Mouse (Mus musculus): ENCODE measurements around the gene Aldh16a1. TPM values are rescaled to one million over a fixed set of nuclear protein-coding genes. Genes with fewer than 3 reads are reported as not detected.

The Aldh16a1 gene
- 25.4 TPM for polyA plus RNA-seq (2015; fragmentation: Illumina TruSeq; extraction: RNeasy Lipid Tissue Mini Kit (QIAGEN cat#74804); ENCODE audit: insufficient read depth, low replicate concordance)

GRCm38 (mm10) chr7:45154096-45154992 is at the start of gene Aldh16a1, which contains the start of gene Pih1d1:
Aldh16a1 (minus strand) TSS chr7:45154584.
Pih1d1 (plus strand) TSS chr7:45154303.

GRCm38 (mm10) chr7:45180896-45181477 is 26.6 kb upstream of the Aldh16a1 start, which contains the start of gene Pth2:
Pth2 (plus strand) TSS chr7:45180995.

GRCm38 (mm10) chr7:45179469-45179868 is 25.1 kb upstream of the Aldh16a1 start, which contains the start of gene Gfy:
Gfy (minus strand) TSS chr7:45179569.

GRCm38 (mm10) chr7:45163735-45164490 is 9.5 kb upstream of the Aldh16a1 start, which contains the start of gene Slc17a7:
Slc17a7 (plus strand) TSS chr7:45163949.

GRCm38 (mm10) chr7:45135993-45136567 is 18.3 kb downstream of the Aldh16a1 start, which contains the start of the genes Gm45713 and Flt3l:
Gm45713 (minus strand) TSS chr7:45136231.
Flt3l (minus strand) TSS chr7:45136432.

GRCm38 (mm10) chr7:45128624-45129246 is 25.6 kb downstream of the Aldh16a1 start, which contains the start of gene Rpl13a:
Rpl13a (minus strand) TSS chr7:45128761.

GRCm38 (mm10) chr7:45124224-45125143 is 29.9 kb downstream of the Aldh16a1 start, which contains the start of gene Rps11:
Rps11 (minus strand) TSS chr7:45124439.

GRCm38 (mm10) chr7:45103652-45104180 is 50.7 kb downstream of the Aldh16a1 start, which contains the start of gene Fcgrt:
Fcgrt (minus strand) TSS chr7:45103851.

GRCm38 (mm10) chr7:45092048-45092447 is 62.3 kb downstream of the Aldh16a1 start, which contains the start of gene Rcn3:
Rcn3 (minus strand) TSS chr7:45092221.

Other genes starting within 250 kb of the Aldh16a1 start
- gene Ap2a1, start 225.1 kb downstream of the Aldh16a1 start, polyA plus RNA-seq (2015; fragmentation: Illumina TruSeq; extraction: RNeasy Lipid Tissue Mini Kit (QIAGEN cat#74804); ENCODE audit: insufficient read depth, low replicate concordance), result 41.2 TPM
- not detected for gene Tsks, start 211.4 kb downstream of the Aldh16a1 start, polyA plus RNA-seq (2015; fragmentation: Illumina TruSeq; extraction: RNeasy Lipid Tissue Mini Kit (QIAGEN cat#74804); ENCODE audit: insufficient read depth, low replicate concordance)
- 1.5 TPM for gene Cpt1c, start 179.7 kb downstream of the Aldh16a1 start, polyA plus RNA-seq (2015; fragmentation: Illumina TruSeq; extraction: RNeasy Lipid Tissue Mini Kit (QIAGEN cat#74804); ENCODE audit: insufficient read depth, low replicate concordance)
- 116 TPM for gene Prmt1, start 168.0 kb downstream of the Aldh16a1 start, polyA plus RNA-seq (2015; fragmentation: Illumina TruSeq; extraction: RNeasy Lipid Tissue Mini Kit (QIAGEN cat#74804); ENCODE audit: insufficient read depth, low replicate concordance)
- gene Irf3, start 156.9 kb downstream of the Aldh16a1 start, polyA plus RNA-seq (2015; fragmentation: Illumina TruSeq; extraction: RNeasy Lipid Tissue Mini Kit (QIAGEN cat#74804); ENCODE audit: insufficient read depth, low replicate concordance), result 140 TPM
- gene Bcl2l12, start 155.9 kb downstream of the Aldh16a1 start, polyA plus RNA-seq (2015; fragmentation: Illumina TruSeq; extraction: RNeasy Lipid Tissue Mini Kit (QIAGEN cat#74804); ENCODE audit: insufficient read depth, low replicate concordance), result 6.8 TPM
- 22.6 TPM for gene Scaf1, start 138.2 kb downstream of the Aldh16a1 start, polyA plus RNA-seq (2015; fragmentation: Illumina TruSeq; extraction: RNeasy Lipid Tissue Mini Kit (QIAGEN cat#74804); ENCODE audit: insufficient read depth, low replicate concordance)
- 30.0 TPM for gene Rras, start 136.6 kb downstream of the Aldh16a1 start, polyA plus RNA-seq (2015; fragmentation: Illumina TruSeq; extraction: RNeasy Lipid Tissue Mini Kit (QIAGEN cat#74804); ENCODE audit: insufficient read depth, low replicate concordance)
- gene Prr12, start 101.7 kb downstream of the Aldh16a1 start, polyA plus RNA-seq (2015; fragmentation: Illumina TruSeq; extraction: RNeasy Lipid Tissue Mini Kit (QIAGEN cat#74804); ENCODE audit: insufficient read depth, low replicate concordance), result 4.3 TPM
- 21.1 TPM for gene Nosip, start 92.2 kb downstream of the Aldh16a1 start, polyA plus RNA-seq (2015; fragmentation: Illumina TruSeq; extraction: RNeasy Lipid Tissue Mini Kit (QIAGEN cat#74804); ENCODE audit: insufficient read depth, low replicate concordance)
- 3.5 TPM for gene Prrg2, start 91.9 kb downstream of the Aldh16a1 start, polyA plus RNA-seq (2015; fragmentation: Illumina TruSeq; extraction: RNeasy Lipid Tissue Mini Kit (QIAGEN cat#74804); ENCODE audit: insufficient read depth, low replicate concordance)
- gene Rcn3, start 62.4 kb downstream of the Aldh16a1 start, polyA plus RNA-seq (2015; fragmentation: Illumina TruSeq; extraction: RNeasy Lipid Tissue Mini Kit (QIAGEN cat#74804); ENCODE audit: insufficient read depth, low replicate concordance), result 9.4 TPM
- gene Fcgrt, start 50.7 kb downstream of the Aldh16a1 start, polyA plus RNA-seq (2015; fragmentation: Illumina TruSeq; extraction: RNeasy Lipid Tissue Mini Kit (QIAGEN cat#74804); ENCODE audit: insufficient read depth, low replicate concordance), result 45.8 TPM
- gene Rps11, start 30.1 kb downstream of the Aldh16a1 start, polyA plus RNA-seq (2015; fragmentation: Illumina TruSeq; extraction: RNeasy Lipid Tissue Mini Kit (QIAGEN cat#74804); ENCODE audit: insufficient read depth, low replicate concordance), result 3,350 TPM
- gene Rpl13a, start 25.8 kb downstream of the Aldh16a1 start, polyA plus RNA-seq (2015; fragmentation: Illumina TruSeq; extraction: RNeasy Lipid Tissue Mini Kit (QIAGEN cat#74804); ENCODE audit: insufficient read depth, low replicate concordance), result 4,521 TPM
- not detected for gene Gm45713, start 18.4 kb downstream of the Aldh16a1 start, polyA plus RNA-seq (2015; fragmentation: Illumina TruSeq; extraction: RNeasy Lipid Tissue Mini Kit (QIAGEN cat#74804); ENCODE audit: insufficient read depth, low replicate concordance)
- gene Flt3l, start 18.2 kb downstream of the Aldh16a1 start, polyA plus RNA-seq (2015; fragmentation: Illumina TruSeq; extraction: RNeasy Lipid Tissue Mini Kit (QIAGEN cat#74804); ENCODE audit: insufficient read depth, low replicate concordance), result 119 TPM
- 19.7 TPM for gene Pih1d1, start 281 bp downstream of the Aldh16a1 start, polyA plus RNA-seq (2015; fragmentation: Illumina TruSeq; extraction: RNeasy Lipid Tissue Mini Kit (QIAGEN cat#74804); ENCODE audit: insufficient read depth, low replicate concordance)
- not detected for gene Slc17a7, start 9.4 kb upstream of the Aldh16a1 start, polyA plus RNA-seq (2015; fragmentation: Illumina TruSeq; extraction: RNeasy Lipid Tissue Mini Kit (QIAGEN cat#74804); ENCODE audit: insufficient read depth, low replicate concordance)
- gene Gfy, start 25.0 kb upstream of the Aldh16a1 start, polyA plus RNA-seq (2015; fragmentation: Illumina TruSeq; extraction: RNeasy Lipid Tissue Mini Kit (QIAGEN cat#74804); ENCODE audit: insufficient read depth, low replicate concordance), result not detected
- not detected for gene Pth2, start 26.4 kb upstream of the Aldh16a1 start, polyA plus RNA-seq (2015; fragmentation: Illumina TruSeq; extraction: RNeasy Lipid Tissue Mini Kit (QIAGEN cat#74804); ENCODE audit: insufficient read depth, low replicate concordance)
- 0.10 TPM for gene Ccdc155, start 50.3 kb upstream of the Aldh16a1 start, polyA plus RNA-seq (2015; fragmentation: Illumina TruSeq; extraction: RNeasy Lipid Tissue Mini Kit (QIAGEN cat#74804); ENCODE audit: insufficient read depth, low replicate concordance)
- gene Dkkl1, start 57.6 kb upstream of the Aldh16a1 start, polyA plus RNA-seq (2015; fragmentation: Illumina TruSeq; extraction: RNeasy Lipid Tissue Mini Kit (QIAGEN cat#74804); ENCODE audit: insufficient read depth, low replicate concordance), result 0.99 TPM
- gene Tead2, start 61.2 kb upstream of the Aldh16a1 start, polyA plus RNA-seq (2015; fragmentation: Illumina TruSeq; extraction: RNeasy Lipid Tissue Mini Kit (QIAGEN cat#74804); ENCODE audit: insufficient read depth, low replicate concordance), result 2.5 TPM
- 398 TPM for gene Cd37, start 84.5 kb upstream of the Aldh16a1 start, polyA plus RNA-seq (2015; fragmentation: Illumina TruSeq; extraction: RNeasy Lipid Tissue Mini Kit (QIAGEN cat#74804); ENCODE audit: insufficient read depth, low replicate concordance)
- gene Slc6a16, start 86.5 kb upstream of the Aldh16a1 start, polyA plus RNA-seq (2015; fragmentation: Illumina TruSeq; extraction: RNeasy Lipid Tissue Mini Kit (QIAGEN cat#74804); ENCODE audit: insufficient read depth, low replicate concordance), result not detected
- 0.97 TPM for gene Slc6a21, start 122.9 kb upstream of the Aldh16a1 start, polyA plus RNA-seq (2015; fragmentation: Illumina TruSeq; extraction: RNeasy Lipid Tissue Mini Kit (QIAGEN cat#74804); ENCODE audit: insufficient read depth, low replicate concordance)
- gene Trpm4, start 179.2 kb upstream of the Aldh16a1 start, polyA plus RNA-seq (2015; fragmentation: Illumina TruSeq; extraction: RNeasy Lipid Tissue Mini Kit (QIAGEN cat#74804); ENCODE audit: insufficient read depth, low replicate concordance), result 3.5 TPM
- gene Hrc, start 180.7 kb upstream of the Aldh16a1 start, polyA plus RNA-seq (2015; fragmentation: Illumina TruSeq; extraction: RNeasy Lipid Tissue Mini Kit (QIAGEN cat#74804); ENCODE audit: insufficient read depth, low replicate concordance), result 0.15 TPM
- 0.10 TPM for gene Ppfia3, start 212.4 kb upstream of the Aldh16a1 start, polyA plus RNA-seq (2015; fragmentation: Illumina TruSeq; extraction: RNeasy Lipid Tissue Mini Kit (QIAGEN cat#74804); ENCODE audit: insufficient read depth, low replicate concordance)
- not detected for gene Lin7b, start 216.0 kb upstream of the Aldh16a1 start, polyA plus RNA-seq (2015; fragmentation: Illumina TruSeq; extraction: RNeasy Lipid Tissue Mini Kit (QIAGEN cat#74804); ENCODE audit: insufficient read depth, low replicate concordance)
- gene Snrnp70, start 241.2 kb upstream of the Aldh16a1 start, polyA plus RNA-seq (2015; fragmentation: Illumina TruSeq; extraction: RNeasy Lipid Tissue Mini Kit (QIAGEN cat#74804); ENCODE audit: insufficient read depth, low replicate concordance), result 639 TPM

Data from spleen, adult 10 weeks (tissue).